Mouse (Mus musculus) heart, embryonic 11.5 days (tissue): Measurements from ENCODE around the gene Herpud1. TPM values are rescaled to one million over a fixed set of nuclear protein-coding genes. Genes with fewer than 3 reads are reported as not detected.
A peak's percentile ranks its signal among the peaks of the same experiment; 100 is the strongest.

Source experiments
- ATAC-seq: fragments of 200-750 bp; cut with Nextera tagmentation; replicated peaks from 2 replicates; pipeline ENCODE4 v1.8.0; 2017; ENCODE audit warnings: moderate library complexity; ENCODE audit not compliant: insufficient number of reproducible peaks, low FRiP score, low TSS enrichment
- H3K27ac ChIP-seq: fragments of 300-500 bp; sonication (generic); 2 replicates; pipeline ENCODE4 v1.5.1; 2014; ENCODE audit warnings: mild to moderate bottlenecking, low read depth, low read length
- H3K27me3 ChIP-seq: fragments of 300-500 bp; sonication (generic); 2 replicates; pipeline ENCODE4 v1.6.1; 2014; ENCODE audit warnings: mild to moderate bottlenecking, low read length, mixed read lengths; ENCODE audit not compliant: control insufficient read depth, insufficient read depth
- H3K36me3 ChIP-seq: fragments of 300-500 bp; sonication (generic); 2 replicates; pipeline ENCODE4 v1.6.1; 2014; ENCODE audit warnings: mild to moderate bottlenecking, low read length, moderate library complexity, mixed read lengths; ENCODE audit not compliant: control insufficient read depth, insufficient read depth
- H3K4me1 ChIP-seq: fragments of 300-500 bp; sonication (generic); 2 replicates; pipeline ENCODE4 v1.6.1; 2014; ENCODE audit warnings: low read length; ENCODE audit not compliant: control insufficient read depth, insufficient read depth
- H3K4me2 ChIP-seq: fragments of 300-500 bp; sonication (generic); 2 replicates; pipeline ENCODE4 v1.6.1; 2014; ENCODE audit warnings: mild to moderate bottlenecking, moderate library complexity
- H3K4me3 ChIP-seq: fragments of 300-500 bp; sonication (generic); 2 replicates; pipeline ENCODE4 v1.5.1; 2014; ENCODE audit warnings: low read depth, low read length
- H3K9ac ChIP-seq: fragments of 300-500 bp; sonication (generic); 2 replicates; pipeline ENCODE4 v1.6.1; 2014; ENCODE audit warnings: mild to moderate bottlenecking, low read depth, low read length, moderate library complexity
- H3K9me3 ChIP-seq: fragments of 300-500 bp; sonication (generic); replicated peaks from 2 replicates; pipeline ENCODE4 v1.6.1; 2016; ENCODE audit warnings: low read length; ENCODE audit not compliant: control insufficient read depth
- WGBS: fragments of 180-500 bp; shearing (Covaris S2); extraction: QIAGEN DNeasy Blood & Tissue Kit; methylation state at CpG from one replicate; pipeline ENCODE4 v1.1.7; 2014; ENCODE audit not compliant: insufficient replicate concordance; 5-methylcytosine and 5-hydroxymethylcytosine counted together
- polyA plus RNA-seq: library from polyadenylated mRNA; unstranded; fragments of >200 nt; fragmentation: Nextera tagmentation; extraction: Ambion mirVana; gene quantifications from 2 replicates; pipeline ENCODE4 v1.2.1, GENCODE M21; 2014

The Herpud1 gene
- polyA plus RNA-seq, 1 experiment from 2014 or later: 80.5 TPM

- H3K4me1 ChIP-seq: peaks cover 14% of the 10 kb centered on the region
- H3K4me3 ChIP-seq: no peak overlapping the region
- H3K9me3 ChIP-seq: no peaks in the 10 kb centered on the region
- H3K4me2 ChIP-seq: no peak overlapping the region
- H3K9ac ChIP-seq: no peak overlapping the region
- H3K36me3 ChIP-seq: no peaks in the 10 kb centered on the region
- 60% methylated on average over 2 of the region's 2 CpGs for WGBS
- no peaks in the 10 kb centered on the region for H3K27me3 ChIP-seq
- no peak for ATAC-seq
- H3K27ac ChIP-seq: peak overlapping the region; percentile 22; the same call in 1 of the 2 replicates
Measured at GRCm38 (mm10) chr8:94363906-94364305, 22.3 kb upstream of the Herpud1 start.

- Histone ChIP-seq H3K9ac (no peak overlapping the region), H3K27me3 (no peaks in the 10 kb centered on the region), H3K4me1 (peaks cover 13% of the 10 kb centered on the region), H3K4me2 (no peak overlapping the region), H3K9me3 (no peaks in the 10 kb centered on the region), H3K4me3 (no peak overlapping the region), H3K27ac (no peak overlapping the region), H3K36me3 (no peaks in the 10 kb centered on the region)
- no peak for ATAC-seq
- WGBS: 81% methylated on average over 6 of the region's 6 CpGs
Measured at GRCm38 (mm10) chr8:94364686-94365312, 21.4 kb upstream of the Herpud1 start.

- no peaks in the 10 kb centered on the region for H3K36me3 ChIP-seq
- H3K27ac ChIP-seq: no peak overlapping the region
- H3K4me1 ChIP-seq: peaks cover 13% of the 10 kb centered on the region
- no peak overlapping the region for H3K4me3 ChIP-seq
- H3K4me2 ChIP-seq: no peak overlapping the region
- 74% methylated on average over 9 of the region's 9 CpGs for WGBS
- no peaks in the 10 kb centered on the region for H3K27me3 ChIP-seq
- no peak overlapping the region for H3K9ac ChIP-seq
- no peak for ATAC-seq
- no peaks in the 10 kb centered on the region for H3K9me3 ChIP-seq
Measured at GRCm38 (mm10) chr8:94365410-94365981, 20.7 kb upstream of the Herpud1 start.

- 72% methylated on average over 5 of the region's 5 CpGs for WGBS
- no peak for ATAC-seq
- no peak overlapping the region for H3K9ac ChIP-seq
- no peaks in the 10 kb centered on the region for H3K27me3 ChIP-seq
- peaks cover 6% of the 10 kb centered on the region; the same call in 1 of the 2 replicates for H3K4me1 ChIP-seq
- no peak overlapping the region for H3K27ac ChIP-seq
- no peaks in the 10 kb centered on the region for H3K9me3 ChIP-seq
- H3K36me3 ChIP-seq: no peaks in the 10 kb centered on the region
- H3K4me2 ChIP-seq: no peak overlapping the region
- H3K4me3 ChIP-seq: no peak overlapping the region
Measured at GRCm38 (mm10) chr8:94370839-94371238, 15.4 kb upstream of the Herpud1 start.

DNA sequence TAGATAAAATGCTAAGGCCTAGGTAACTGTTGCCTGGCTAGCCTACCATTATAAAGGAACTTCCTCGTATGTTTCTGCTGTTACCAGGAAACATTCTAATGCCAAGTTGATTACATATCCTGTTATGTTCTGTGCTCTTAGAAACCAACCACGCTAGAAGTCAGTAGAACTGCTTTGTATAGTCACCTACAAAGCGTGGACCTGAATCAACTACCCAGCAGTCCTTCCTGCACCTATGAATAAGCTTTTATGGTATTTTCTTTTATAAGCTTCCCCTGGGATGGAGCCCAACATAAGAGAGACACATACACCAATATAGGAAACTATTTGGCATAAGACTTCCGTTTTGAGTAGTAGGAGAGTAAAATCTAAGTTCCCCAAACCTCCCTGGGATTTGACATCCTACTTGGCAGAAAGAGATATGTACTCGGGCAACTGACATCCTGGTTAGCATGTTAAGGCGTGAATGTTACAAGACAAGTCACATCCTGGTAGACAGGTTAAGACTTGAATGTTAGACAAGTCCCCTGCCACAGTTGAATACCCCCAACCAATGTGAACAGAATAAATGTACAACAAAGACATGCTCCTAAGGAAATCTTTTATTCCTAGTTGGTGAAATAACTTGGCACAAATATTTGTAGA lies 13.2 kb upstream of the Herpud1 start:
- Histone ChIP-seq H3K9ac (no peak overlapping the region), H3K27me3 (no peaks in the 10 kb centered on the region), H3K9me3 (no peaks in the 10 kb centered on the region), H3K4me1 (peaks cover 12% of the 10 kb centered on the region; the same call in 1 of the 2 replicates), H3K4me3 (no peak overlapping the region), H3K36me3 (no peaks in the 10 kb centered on the region), H3K27ac (no peak overlapping the region), H3K4me2 (no peak overlapping the region)
- 71% methylated on average over 6 of the region's 6 CpGs for WGBS
- no peak for ATAC-seq

GRCm38 (mm10) chr8:94375551-94375991 lies 10.7 kb upstream of the Herpud1 start:
- H3K27ac ChIP-seq: peak overlapping the region; percentile 47
- H3K4me2 ChIP-seq: no peak overlapping the region
- peak; percentile 48 for ATAC-seq
- H3K4me1 ChIP-seq: peaks cover 12% of the 10 kb centered on the region; the same call in 1 of the 2 replicates
- H3K9ac ChIP-seq: no peak overlapping the region
- H3K36me3 ChIP-seq: no peaks in the 10 kb centered on the region
- H3K27me3 ChIP-seq: no peaks in the 10 kb centered on the region
- no peak overlapping the region for H3K4me3 ChIP-seq
- no peaks in the 10 kb centered on the region for H3K9me3 ChIP-seq
- 10% methylated on average over 3 of the region's 3 CpGs for WGBS

GRCm38 (mm10) chr8:94376176-94376575 lies 10.1 kb upstream of the Herpud1 start:
- no peaks in the 10 kb centered on the region for H3K27me3 ChIP-seq
- H3K4me1 ChIP-seq: peaks cover 12% of the 10 kb centered on the region; the same call in 1 of the 2 replicates
- H3K9ac ChIP-seq: no peak overlapping the region
- no peak overlapping the region for H3K4me3 ChIP-seq
- peak overlapping the region; percentile 47; the same call in 1 of the 2 replicates for H3K27ac ChIP-seq
- ATAC-seq: no peak
- H3K4me2 ChIP-seq: no peak overlapping the region
- 84% methylated on average over 3 of the region's 3 CpGs for WGBS
- H3K36me3 ChIP-seq: no peaks in the 10 kb centered on the region
- H3K9me3 ChIP-seq: no peaks in the 10 kb centered on the region

GRCm38 (mm10) chr8:94376580-94376979 lies 9.7 kb upstream of the Herpud1 start:
- Histone ChIP-seq H3K9ac (no peak overlapping the region), H3K4me3 (no peak overlapping the region), H3K9me3 (no peaks in the 10 kb centered on the region), H3K4me2 (no peak overlapping the region), H3K27me3 (no peaks in the 10 kb centered on the region), H3K36me3 (no peaks in the 10 kb centered on the region), H3K4me1 (peaks cover 12% of the 10 kb centered on the region; the same call in 1 of the 2 replicates), H3K27ac (no peak overlapping the region)
- no peak for ATAC-seq
- WGBS: 86% methylated on average over 2 of the region's 2 CpGs
